Mouse (Mus musculus) spleen, postnatal 0 days (tissue): ENCODE results near the gene Cldn10. TPM values are rescaled to one million over a fixed set of nuclear protein-coding genes. Genes with fewer than 3 reads are reported as not detected.

Experiments used
- polyA plus RNA-seq: library from polyadenylated mRNA; unstranded; fragments of >200 nt; fragmentation: Nextera tagmentation; extraction: Ambion mirVana; gene quantifications from 2 replicates; pipeline ENCODE4 v1.2.1, GENCODE M21; 2015

Gene Cldn10
- polyA plus RNA-seq: 3.3 and 3.6 TPM in 2 replicates

GRCm38 (mm10) chr14:118787621-118788020 lies at the start of gene Cldn10:
Gene Cldn10 (plus strand): TSS chr14:118787908.

Other genes starting within 250 kb of the Cldn10 start
- gene Abcc4, start 81.7 kb upstream of the Cldn10 start, polyA plus RNA-seq: 3.6 and 5.2 TPM in 2 replicates
- gene Dzip1, start 137.6 kb downstream of the Cldn10 start, polyA plus RNA-seq: 2.9 and 3.2 TPM in 2 replicates
- gene Dnajc3, start 150.1 kb downstream of the Cldn10 start, polyA plus RNA-seq: 19.8 and 22.4 TPM in 2 replicates